Mouse (Mus musculus) thymus, adult 2 months (tissue): ENCODE results near the gene Cmtm2b.

Experiments used
- CTCF ChIP-seq: fragments of 200-500 bp; IDR thresholded peaks from 2 replicates; pipeline ENCODE4 v1.5.1; 2012; ENCODE audit warnings: mild to moderate bottlenecking, control low read depth, low read length, moderate library complexity, borderline replicate concordance; ENCODE audit not compliant: control insufficient read depth, poor library complexity, insufficient read depth; ENCODE audit errors: extremely low read depth
- POLR2A ChIP-seq: fragments of 200-500 bp; IDR thresholded peaks from 2 replicates; pipeline ENCODE4 v1.6.1; 2012; ENCODE audit warnings: mild to moderate bottlenecking, low read length, control low read depth, moderate library complexity; ENCODE audit not compliant: control insufficient read depth, poor library complexity, insufficient read depth; ENCODE audit errors: extremely low read depth

DNA sequence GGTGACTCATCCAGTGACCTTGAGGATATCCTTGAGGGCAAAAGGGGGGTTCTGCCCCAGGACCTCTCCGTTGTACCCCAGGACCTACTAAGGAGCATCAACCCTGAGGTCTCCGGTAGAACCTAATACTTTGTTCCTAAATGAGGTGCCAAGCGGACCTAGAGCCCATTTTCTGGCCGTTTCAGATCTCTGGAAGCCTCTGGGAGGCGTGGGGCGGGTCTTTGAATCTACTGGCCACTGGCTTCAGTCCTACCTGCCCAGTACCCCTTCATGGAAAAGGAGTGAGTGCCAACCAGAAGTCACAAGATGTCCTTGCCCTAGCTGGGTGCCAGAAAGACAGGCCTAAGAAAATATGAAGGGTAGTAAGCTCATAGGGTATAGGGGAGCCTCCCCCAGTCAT lies 19.6 kb downstream of the Cmtm2b start:
- TF ChIP-seq CTCF (no peak), POLR2A (no peak)
